Mouse (Mus musculus): ENCODE results near the gene Cyp2b10. TPM values are rescaled to one million over a fixed set of nuclear protein-coding genes. Genes with fewer than 3 reads are reported as not detected.
"Not testable (repeated sequence)": the region's sequence is repeated elsewhere in the genome, so short reads cannot be mapped to it uniquely, and the experiment has no call there.

Cyp2b10 gene
- polyA plus RNA-seq, 1 experiment from 2014 or later, result not detected

GRCm38 (mm10) chr7:25869789-25870188 lies 27.6 kb upstream of the Cyp2b10 start:
- 75% methylated on average over 2 of the region's 2 CpGs for WGBS (ENCODE audit: insufficient replicate concordance)
- no peak for ATAC-seq (replicated peaks; ENCODE audit: insufficient number of reproducible peaks, low FRiP score, low TSS enrichment)
- Histone ChIP-seq H3K9ac (ENCODE audit: low read depth, low read length) (no peak overlapping the region), H3K27me3 (ENCODE audit: control insufficient read depth, insufficient read depth, low read length) (no peaks in the 10 kb centered on the region), H3K27ac (ENCODE audit: low read depth, low read length) (no peak overlapping the region), H3K4me2 (no peak overlapping the region), H3K9me3 (replicated peaks; ENCODE audit: control insufficient read depth, low read length) (no peaks in the 10 kb centered on the region), H3K36me3 (ENCODE audit: control insufficient read depth, insufficient read depth, low read length) (no peaks in the 10 kb centered on the region), H3K4me3 (ENCODE audit: low read depth, low read length) (no peak overlapping the region), H3K4me1 (ENCODE audit: control insufficient read depth, insufficient read depth, low read length) (no peaks in the 10 kb centered on the region)

DNA sequence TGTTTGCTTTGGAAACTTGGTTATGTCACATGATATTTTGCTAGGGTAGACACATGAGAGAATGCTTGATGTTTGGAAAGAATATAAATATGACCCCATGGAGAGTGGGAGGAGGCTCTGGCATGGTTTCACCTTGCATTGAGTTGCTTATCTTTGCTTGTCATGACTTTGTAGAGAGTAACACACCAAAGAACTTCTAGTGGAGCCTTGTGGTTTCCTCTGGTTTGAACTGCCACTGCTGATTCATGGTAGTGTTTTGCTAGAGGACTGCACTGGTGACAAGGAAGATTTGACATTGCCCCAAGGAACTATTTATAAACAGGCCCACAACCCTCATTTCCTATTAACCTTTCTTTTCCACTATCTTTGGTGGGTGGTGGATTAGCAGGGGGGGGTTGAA lies 24.8 kb upstream of the Cyp2b10 start:
- H3K27ac ChIP-seq (ENCODE audit: low read depth, low read length), result no peak overlapping the region
- no peak overlapping the region for H3K9ac ChIP-seq (ENCODE audit: low read depth, low read length)
- H3K4me2 ChIP-seq, result no peak overlapping the region
- no peak overlapping the region for H3K4me3 ChIP-seq (ENCODE audit: low read depth, low read length)
- no peaks in the 10 kb centered on the region for H3K36me3 ChIP-seq (ENCODE audit: control insufficient read depth, insufficient read depth, low read length)
- H3K27me3 ChIP-seq (ENCODE audit: control insufficient read depth, insufficient read depth, low read length), result no peaks in the 10 kb centered on the region
- no peaks in the 10 kb centered on the region for H3K9me3 ChIP-seq (replicated peaks; ENCODE audit: control insufficient read depth, low read length)
- no peak for ATAC-seq (replicated peaks; ENCODE audit: insufficient number of reproducible peaks, low FRiP score, low TSS enrichment)
- no peaks in the 10 kb centered on the region for H3K4me1 ChIP-seq (ENCODE audit: control insufficient read depth, insufficient read depth, low read length)

DNA sequence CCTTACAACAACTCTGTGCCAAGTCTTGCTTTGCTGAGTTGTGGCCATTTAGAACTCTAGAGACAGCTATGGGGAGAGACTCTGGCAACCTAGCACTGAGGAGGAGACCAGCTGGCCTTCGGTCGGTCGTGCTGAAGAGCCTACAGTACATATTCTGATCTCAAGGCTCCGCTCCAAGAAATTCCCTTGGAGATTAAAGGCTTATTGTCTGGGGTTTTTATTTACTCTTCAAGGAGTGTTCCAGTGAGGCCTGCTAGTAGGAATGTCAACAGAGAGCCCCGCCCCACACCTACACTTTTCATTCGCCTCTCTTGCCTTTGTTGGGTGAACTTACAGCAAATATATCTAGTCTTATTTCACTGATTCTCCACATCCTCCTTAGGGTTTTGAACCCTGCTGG lies 18.7 kb upstream of the Cyp2b10 start:
- Histone ChIP-seq H3K4me1 (ENCODE audit: control insufficient read depth, insufficient read depth, low read length) (no peaks in the 10 kb centered on the region), H3K9ac (ENCODE audit: low read depth, low read length) (no peak overlapping the region), H3K4me2 (no peak overlapping the region), H3K9me3 (replicated peaks; ENCODE audit: control insufficient read depth, low read length) (no peaks in the 10 kb centered on the region), H3K36me3 (ENCODE audit: control insufficient read depth, insufficient read depth, low read length) (no peaks in the 10 kb centered on the region), H3K4me3 (ENCODE audit: low read depth, low read length) (no peak overlapping the region), H3K27ac (ENCODE audit: low read depth, low read length) (no peak overlapping the region), H3K27me3 (ENCODE audit: control insufficient read depth, insufficient read depth, low read length) (no peaks in the 10 kb centered on the region)
- ATAC-seq (replicated peaks; ENCODE audit: insufficient number of reproducible peaks, low FRiP score, low TSS enrichment), result no peak
- WGBS (ENCODE audit: insufficient replicate concordance), result 42% methylated on average over 6 of the region's 6 CpGs

DNA sequence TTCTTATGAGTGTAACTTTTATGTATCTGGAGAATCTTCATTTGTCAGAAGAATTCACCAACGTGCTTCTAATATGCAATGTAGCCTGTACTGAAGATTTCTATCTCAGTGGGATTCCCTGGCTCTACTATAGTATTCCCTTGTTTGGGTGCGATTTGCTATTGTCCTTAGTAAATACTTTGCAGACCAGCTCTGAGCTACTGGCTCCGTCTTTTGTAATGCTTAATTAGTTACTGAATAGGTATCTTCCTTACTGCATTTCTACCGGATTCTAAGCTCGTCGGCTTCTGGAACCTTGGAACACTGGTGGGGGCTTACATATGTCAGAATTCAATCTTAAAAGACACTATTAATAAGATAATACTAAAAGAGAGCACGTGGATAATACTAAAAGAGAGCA lies 16.7 kb upstream of the Cyp2b10 start:
- H3K27me3 ChIP-seq (ENCODE audit: control insufficient read depth, insufficient read depth, low read length); H3K9ac ChIP-seq (ENCODE audit: low read depth, low read length); H3K4me1 ChIP-seq (ENCODE audit: control insufficient read depth, insufficient read depth, low read length); H3K27ac ChIP-seq (ENCODE audit: low read depth, low read length); H3K36me3 ChIP-seq (ENCODE audit: control insufficient read depth, insufficient read depth, low read length); H3K4me2 ChIP-seq; H3K4me3 ChIP-seq (ENCODE audit: low read depth, low read length); ATAC-seq (replicated peaks; ENCODE audit: insufficient number of reproducible peaks, low FRiP score, low TSS enrichment); H3K9me3 ChIP-seq (replicated peaks; ENCODE audit: control insufficient read depth, low read length): not testable (repeated sequence)
- 16% methylated on average over 7 of the region's 7 CpGs for WGBS (ENCODE audit: insufficient replicate concordance)

- no peak for ATAC-seq (replicated peaks; ENCODE audit: insufficient number of reproducible peaks, low FRiP score, low TSS enrichment)
- 76% methylated on average over 1 of the region's 1 CpGs for WGBS (ENCODE audit: insufficient replicate concordance)
Observed at GRCm38 (mm10) chr7:25884272-25884671, 13.1 kb upstream of the Cyp2b10 start.

DNA sequence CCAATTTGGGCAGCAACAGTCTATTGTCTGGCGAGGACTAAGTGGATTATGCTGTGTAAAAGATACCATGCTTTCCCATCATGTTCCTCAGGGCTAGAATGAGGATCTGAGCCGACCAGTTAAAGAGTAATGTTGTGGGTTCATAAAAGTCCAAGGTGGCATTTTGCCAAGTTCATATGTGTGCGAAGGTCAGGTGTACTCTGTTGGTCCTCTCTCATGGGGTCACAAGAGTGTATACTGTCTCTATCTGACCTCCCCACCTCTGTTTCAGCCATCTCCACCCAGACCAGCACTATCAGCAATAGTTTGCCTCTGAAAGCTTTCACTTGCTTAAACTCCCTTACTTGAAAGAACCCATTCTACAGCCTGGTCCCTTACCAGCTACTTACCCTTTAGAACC lies 9.7 kb upstream of the Cyp2b10 start:
- H3K27ac ChIP-seq (ENCODE audit: low read depth, low read length), result no peak overlapping the region

More at GRCm38 (mm10) chr7:25884272-25884671, 13.1 kb upstream of the Cyp2b10 start:
- H3K27me3 ChIP-seq (ENCODE audit: control insufficient read depth, insufficient read depth, low read length), result no peaks in the 10 kb centered on the region
- no peak overlapping the region for H3K27ac ChIP-seq (ENCODE audit: low read depth, low read length)
- H3K9me3 ChIP-seq (replicated peaks; ENCODE audit: control insufficient read depth, low read length), result no peaks in the 10 kb centered on the region
- no peak overlapping the region for H3K4me3 ChIP-seq (ENCODE audit: low read depth, low read length)
- no peak overlapping the region for H3K4me2 ChIP-seq
- H3K4me1 ChIP-seq (ENCODE audit: control insufficient read depth, insufficient read depth, low read length), result no peaks in the 10 kb centered on the region
- H3K36me3 ChIP-seq (ENCODE audit: control insufficient read depth, insufficient read depth, low read length), result no peaks in the 10 kb centered on the region
- no peak overlapping the region for H3K9ac ChIP-seq (ENCODE audit: low read depth, low read length)

DNA sequence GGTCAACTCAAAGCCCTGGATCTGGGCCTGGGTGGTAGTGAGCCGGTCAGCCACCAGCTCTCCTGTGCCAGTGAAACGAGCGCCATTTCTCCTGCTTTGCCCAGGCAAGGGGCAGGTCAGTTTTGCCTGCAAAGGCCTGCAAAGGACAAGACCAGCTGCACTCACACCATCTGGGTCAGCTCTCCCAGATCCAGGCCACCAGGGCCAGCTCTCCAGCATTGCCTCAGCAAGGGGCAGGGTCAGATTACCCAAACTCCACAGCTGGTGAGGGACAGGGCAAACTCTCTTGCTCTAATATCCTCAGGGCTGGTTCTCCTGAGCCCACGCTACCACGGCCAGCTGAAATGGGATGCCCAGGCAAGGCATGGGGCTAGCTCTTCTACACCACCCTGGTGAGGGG lies 4.3 kb upstream of the Cyp2b10 start:
- no peaks in the 10 kb centered on the region for H3K36me3 ChIP-seq (ENCODE audit: control insufficient read depth, insufficient read depth, low read length)
- no peak for ATAC-seq (replicated peaks; ENCODE audit: insufficient number of reproducible peaks, low FRiP score, low TSS enrichment)
- no peak overlapping the region for H3K4me2 ChIP-seq
- no peak overlapping the region for H3K27ac ChIP-seq (ENCODE audit: low read depth, low read length)
- no peaks in the 10 kb centered on the region for H3K4me1 ChIP-seq (ENCODE audit: control insufficient read depth, insufficient read depth, low read length)
- no peak overlapping the region for H3K9ac ChIP-seq (ENCODE audit: low read depth, low read length)
- WGBS (ENCODE audit: insufficient replicate concordance), result 82% methylated on average over 5 of the region's 5 CpGs
- H3K27me3 ChIP-seq (ENCODE audit: control insufficient read depth, insufficient read depth, low read length), result no peaks in the 10 kb centered on the region
- no peaks in the 10 kb centered on the region for H3K9me3 ChIP-seq (replicated peaks; ENCODE audit: control insufficient read depth, low read length)
- no peak overlapping the region for H3K4me3 ChIP-seq (ENCODE audit: low read depth, low read length)

More for the DNA sequence above, 9.7 kb upstream of the Cyp2b10 start:
- Histone ChIP-seq H3K27me3 (ENCODE audit: control insufficient read depth, insufficient read depth, low read length) (no peaks in the 10 kb centered on the region), H3K4me2 (no peak overlapping the region), H3K36me3 (ENCODE audit: control insufficient read depth, insufficient read depth, low read length) (no peaks in the 10 kb centered on the region), H3K9me3 (replicated peaks; ENCODE audit: control insufficient read depth, low read length) (no peaks in the 10 kb centered on the region), H3K9ac (ENCODE audit: low read depth, low read length) (no peak overlapping the region), H3K4me1 (ENCODE audit: control insufficient read depth, insufficient read depth, low read length) (no peaks in the 10 kb centered on the region), H3K4me3 (ENCODE audit: low read depth, low read length) (no peak overlapping the region)
- ATAC-seq (replicated peaks; ENCODE audit: insufficient number of reproducible peaks, low FRiP score, low TSS enrichment), result no peak
- WGBS (ENCODE audit: insufficient replicate concordance), result 66% methylated on average over 3 of the region's 3 CpGs

- Histone ChIP-seq H3K4me2 (no peak overlapping the region), H3K9ac (ENCODE audit: low read depth, low read length) (no peak overlapping the region), H3K27ac (ENCODE audit: low read depth, low read length) (no peak overlapping the region), H3K4me3 (ENCODE audit: low read depth, low read length) (no peak overlapping the region), H3K9me3 (replicated peaks; ENCODE audit: control insufficient read depth, low read length) (no peaks in the 10 kb centered on the region), H3K27me3 (ENCODE audit: control insufficient read depth, insufficient read depth, low read length) (no peaks in the 10 kb centered on the region), H3K4me1 (ENCODE audit: control insufficient read depth, insufficient read depth, low read length) (no peaks in the 10 kb centered on the region), H3K36me3 (ENCODE audit: control insufficient read depth, insufficient read depth, low read length) (no peaks in the 10 kb centered on the region)
- 59% methylated on average over 1 of the region's 1 CpGs for WGBS (ENCODE audit: insufficient replicate concordance)
- ATAC-seq (replicated peaks; ENCODE audit: insufficient number of reproducible peaks, low FRiP score, low TSS enrichment), result no peak
Observed at GRCm38 (mm10) chr7:25895162-25895561, 2.3 kb upstream of the Cyp2b10 start.

- Histone ChIP-seq H3K36me3 (ENCODE audit: control insufficient read depth, insufficient read depth, low read length) (no peaks in the 10 kb centered on the region), H3K27me3 (ENCODE audit: control insufficient read depth, insufficient read depth, low read length) (no peaks in the 10 kb centered on the region), H3K9me3 (replicated peaks; ENCODE audit: control insufficient read depth, low read length) (no peaks in the 10 kb centered on the region), H3K27ac (ENCODE audit: low read depth, low read length) (no peak overlapping the region), H3K4me2 (no peak overlapping the region), H3K9ac (ENCODE audit: low read depth, low read length) (no peak overlapping the region), H3K4me3 (ENCODE audit: low read depth, low read length) (no peak overlapping the region), H3K4me1 (ENCODE audit: control insufficient read depth, insufficient read depth, low read length) (no peaks in the 10 kb centered on the region)
- WGBS (ENCODE audit: insufficient replicate concordance), result 82% methylated on average over 7 of the region's 7 CpGs
- no peak for ATAC-seq (replicated peaks; ENCODE audit: insufficient number of reproducible peaks, low FRiP score, low TSS enrichment)
Observed at GRCm38 (mm10) chr7:25898064-25898463, 644 bp downstream of the Cyp2b10 start.

All from heart, embryonic 11.5 days (tissue).